Mouse (Mus musculus) neural tube, embryonic 10.5 days (tissue): ENCODE data around the gene Lhfpl5.
"Not testable (repeated sequence)": the region's sequence is repeated elsewhere in the genome, so short reads cannot be mapped to it uniquely, and the experiment has no call there.

ENCODE experiments used
- DNase-seq: peaks from one replicate; pipeline ENCODE4 v3.0.0-alpha.2; 2017; ENCODE audit warnings: low spot score; ENCODE audit errors: extremely low spot score

Lhfpl5 gene

DNA sequence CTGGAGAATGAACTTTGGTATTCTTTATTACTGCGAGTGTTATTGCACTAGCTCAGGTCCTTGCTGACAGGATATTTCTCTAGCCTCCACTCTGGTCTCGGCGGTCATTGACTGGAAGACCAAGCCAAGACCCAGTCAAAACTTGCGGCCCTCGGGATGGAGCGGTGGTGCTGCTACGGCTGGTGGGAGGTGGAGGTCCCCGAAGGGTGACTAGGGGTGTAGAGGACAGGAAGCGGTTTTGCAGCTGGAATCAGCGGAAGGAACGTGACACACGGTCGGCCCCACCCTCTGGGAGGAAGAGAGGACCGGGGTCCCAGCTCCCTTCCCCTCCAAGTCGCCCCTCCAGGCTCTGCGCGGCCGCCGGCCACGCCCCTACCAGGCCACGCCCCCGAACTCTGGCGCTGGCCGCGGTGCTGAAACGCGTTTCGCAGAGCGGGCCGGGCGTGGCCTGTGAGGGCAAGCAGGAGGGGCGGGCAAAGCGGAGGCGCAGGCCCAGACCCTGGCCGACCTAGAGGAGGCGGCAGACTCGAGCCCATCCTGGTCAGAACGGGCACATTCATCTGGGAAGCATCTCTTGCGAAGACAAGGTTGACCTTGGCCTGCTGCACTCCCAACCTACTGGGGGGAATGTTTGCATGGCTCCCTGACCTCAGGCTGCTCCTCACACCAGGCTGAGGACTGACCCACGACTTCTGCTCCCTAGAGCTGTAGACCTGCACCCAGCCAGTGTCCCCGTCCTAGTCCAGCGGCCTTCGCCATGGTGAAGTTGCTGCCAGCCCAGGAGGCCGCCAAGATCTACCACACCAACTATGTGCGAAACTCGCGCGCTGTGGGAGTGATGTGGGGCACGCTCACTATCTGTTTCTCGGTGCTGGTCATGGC, at the start of gene Lhfpl5:
Gene Lhfpl5 (plus strand): TSS at position 398 of the 882 bp plus-strand sequence.
- DNase-seq, result peak; percentile 87

- DNase-seq, result no peak
Observed at GRCm38 (mm10) chr17:28527184-28528042, 48.0 kb upstream of the Lhfpl5 start.

GRCm38 (mm10) chr17:28528043-28528351, 47.4 kb upstream of the Lhfpl5 start:
- DNase-seq, result peak; percentile 87

DNA sequence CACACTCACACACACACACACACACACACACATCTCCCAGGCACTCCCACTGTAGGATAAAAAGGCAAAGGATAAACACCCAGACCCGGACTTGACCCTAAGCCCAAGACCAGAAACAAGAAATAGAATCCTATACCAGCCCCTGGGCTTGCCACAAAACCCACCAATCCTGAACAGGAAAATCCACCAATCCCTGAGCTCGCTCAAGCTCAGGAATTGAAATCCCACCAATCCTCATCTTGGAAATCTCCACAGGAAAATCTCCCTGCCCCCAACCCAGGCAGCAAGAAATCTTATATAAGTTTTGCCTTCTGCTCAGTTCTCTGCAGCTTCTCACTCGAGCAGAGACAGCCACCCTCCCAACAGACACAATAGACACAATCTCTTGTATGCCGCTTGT, 46.3 kb upstream of the Lhfpl5 start:
- DNase-seq, result no peak

- DNase-seq, result no peak
Observed at GRCm38 (mm10) chr17:28530506-28530905, 44.9 kb upstream of the Lhfpl5 start, which contains the start of gene Armc12. Armc12 (plus strand) TSS chr17:28530806.

- peak; percentile 44 for DNase-seq
Observed at GRCm38 (mm10) chr17:28531946-28532345, 43.5 kb upstream of the Lhfpl5 start.

GRCm38 (mm10) chr17:28532557-28532956, 42.9 kb upstream of the Lhfpl5 start:
- no peak for DNase-seq

DNA sequence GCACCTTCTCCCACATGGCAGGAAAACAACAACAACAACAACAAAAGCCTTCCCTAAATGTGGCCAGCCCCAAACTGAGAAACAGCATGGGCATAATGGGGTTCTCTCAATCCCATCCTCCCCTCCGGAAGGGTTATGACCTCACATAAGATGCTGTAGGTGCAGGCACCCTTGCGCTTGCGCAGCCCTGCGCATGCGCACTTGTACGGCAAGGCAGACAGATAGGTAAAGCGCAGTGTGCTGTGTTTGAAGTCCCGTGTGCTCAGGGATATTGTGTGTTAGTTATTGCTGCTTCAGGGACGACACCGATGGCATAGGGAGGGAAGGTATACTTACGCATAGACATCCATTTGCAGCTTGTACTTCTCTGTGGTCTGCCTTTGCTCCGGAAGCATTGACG, 42.1 kb upstream of the Lhfpl5 start:
- DNase-seq, result no peak

- DNase-seq, result no peak
Observed at GRCm38 (mm10) chr17:28537881-28538280, 37.6 kb upstream of the Lhfpl5 start.

DNA sequence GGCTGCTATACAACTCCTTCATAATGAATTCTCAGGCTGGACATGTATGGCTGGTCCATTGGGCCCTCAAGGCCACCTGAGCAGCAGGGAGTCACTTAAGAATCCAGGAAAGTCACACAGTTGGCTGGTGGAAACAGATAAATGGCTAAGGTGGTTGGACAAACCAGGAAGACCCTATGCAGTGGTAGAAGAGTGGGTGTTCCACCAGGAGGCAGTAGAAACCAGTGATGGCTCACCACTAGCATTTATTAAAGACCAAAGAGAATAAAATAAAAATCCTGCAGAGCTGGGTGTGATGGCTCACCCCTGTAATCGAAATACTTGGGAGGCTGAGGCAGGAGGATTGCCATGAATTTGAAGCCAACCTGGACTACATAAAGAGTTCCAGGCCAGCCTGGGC, 28.5 kb upstream of the Lhfpl5 start:
- DNase-seq, result no peak

DNA sequence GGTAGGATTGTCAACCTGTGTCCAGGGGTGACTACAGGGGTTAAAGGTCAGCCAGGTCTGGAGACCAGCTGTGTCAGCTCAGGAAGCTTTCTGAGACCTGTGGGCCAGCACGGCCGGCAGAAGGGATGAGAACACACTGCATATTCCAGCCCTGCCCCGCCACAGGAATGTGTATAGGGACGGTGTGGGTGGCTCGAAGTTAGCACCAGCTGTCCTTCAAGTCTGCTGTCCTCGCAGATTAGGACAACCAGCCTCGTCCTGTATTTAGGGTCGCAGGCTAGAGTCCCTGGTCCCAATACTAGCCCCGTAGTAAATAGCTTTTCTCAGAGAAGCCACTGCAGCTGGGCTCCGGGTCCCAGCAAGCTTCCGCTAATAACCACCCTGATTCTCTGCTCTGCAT, 26.9 kb upstream of the Lhfpl5 start:
- no peak for DNase-seq

DNA sequence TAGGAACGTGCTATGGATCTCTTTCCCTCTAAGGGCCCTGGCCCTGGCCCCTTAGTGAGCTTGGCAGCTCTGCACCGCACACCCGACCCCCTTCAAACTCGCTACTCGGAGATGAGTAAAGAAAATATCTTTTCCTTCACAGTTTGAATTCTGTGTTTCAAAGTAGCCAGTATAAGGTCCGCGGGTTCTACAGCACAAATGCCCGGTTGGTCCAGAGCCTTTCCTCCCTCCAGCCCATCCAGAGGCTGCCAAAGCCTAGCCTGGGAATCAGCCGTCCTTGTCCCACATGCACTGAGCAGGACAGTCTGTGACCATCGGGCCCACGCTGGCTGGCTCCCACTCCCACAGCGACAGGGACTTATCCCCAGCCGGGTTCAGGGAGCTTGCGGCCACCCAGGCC, 26.3 kb upstream of the Lhfpl5 start, which contains the start of gene Clpsl2:
Gene Clpsl2 (plus strand): TSS at position 301 of the 400 bp plus-strand sequence.
- DNase-seq, result no peak

DNA sequence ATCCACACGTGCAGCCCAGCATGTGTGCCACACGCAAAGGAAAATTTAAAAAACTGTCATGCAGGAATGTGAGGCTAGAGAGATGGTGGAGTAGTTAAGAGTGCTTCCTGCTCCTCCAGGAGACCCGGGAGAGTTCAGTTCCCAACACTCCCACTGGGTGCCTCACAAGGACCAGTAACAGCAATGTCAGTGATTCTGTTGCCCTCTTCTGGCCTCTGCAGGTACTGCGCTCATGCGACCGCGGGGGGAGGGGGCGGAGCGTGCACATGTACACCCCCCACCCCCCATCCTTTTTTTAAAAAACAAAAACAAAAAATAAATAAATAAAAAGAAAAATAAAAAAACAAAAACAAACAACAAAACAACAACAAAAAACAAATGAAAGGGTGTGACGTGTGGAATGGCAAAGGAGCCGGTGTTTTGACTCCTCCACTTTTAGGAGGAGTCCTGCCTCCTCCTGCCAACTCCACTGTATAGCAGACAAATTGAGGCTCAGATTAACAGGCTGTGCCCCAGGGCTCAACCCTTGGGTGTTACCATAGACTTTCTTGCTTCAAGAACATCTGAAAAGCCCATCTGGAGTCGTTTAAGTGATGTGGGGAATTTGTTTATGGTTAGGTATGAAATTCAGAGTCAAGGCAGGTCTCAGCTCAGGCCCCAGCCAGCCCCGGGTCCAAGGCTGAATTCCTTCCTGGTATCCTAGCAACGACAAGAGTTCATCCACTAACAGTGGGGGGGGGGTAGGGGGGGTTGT, 22.2 kb upstream of the Lhfpl5 start:
- peak; percentile 84 for DNase-seq

DNA sequence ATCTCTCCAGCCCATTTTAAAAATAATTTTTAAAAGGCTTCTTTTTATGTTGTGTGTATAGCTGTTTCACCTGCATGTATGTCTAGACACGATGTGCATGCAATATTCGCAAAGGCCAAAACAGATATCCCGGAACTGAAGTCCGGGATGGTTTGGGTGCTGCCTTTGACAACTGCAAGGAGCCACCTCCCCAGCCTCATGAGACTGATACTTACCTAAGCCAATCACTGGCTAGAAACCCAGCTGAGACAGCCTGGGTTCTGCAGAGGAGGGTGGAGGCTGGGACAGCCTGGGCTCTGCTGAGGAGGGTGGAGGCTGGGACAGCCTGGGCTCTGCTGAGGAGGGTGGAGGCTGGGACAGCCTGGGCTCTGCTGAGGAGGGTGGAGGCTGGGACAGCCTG, 21.4 kb upstream of the Lhfpl5 start:
- not testable (repeated sequence) for DNase-seq

- peak; percentile 26 for DNase-seq
Observed at GRCm38 (mm10) chr17:28556635-28557396, 18.6 kb upstream of the Lhfpl5 start.

DNA sequence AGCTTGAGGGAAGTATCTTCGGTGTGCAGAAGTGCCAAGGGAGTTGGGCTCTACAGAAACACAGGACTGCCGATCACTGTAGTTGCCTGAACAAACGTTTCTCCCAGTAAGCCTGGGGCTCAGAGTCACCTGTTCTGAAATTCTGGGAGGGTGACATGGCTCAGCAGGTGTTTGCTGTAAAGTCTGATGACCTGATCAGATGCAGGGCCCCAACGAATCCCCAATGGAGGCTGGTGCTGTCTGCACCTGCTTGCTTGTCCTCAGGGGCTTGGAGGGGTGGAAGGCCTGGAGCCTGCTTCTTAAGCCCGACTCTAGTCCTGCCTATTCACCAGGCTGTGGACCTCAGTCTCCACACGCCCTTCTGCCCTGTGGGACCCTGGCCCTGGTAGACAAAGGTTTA, 17.7 kb upstream of the Lhfpl5 start:
- no peak for DNase-seq

DNA sequence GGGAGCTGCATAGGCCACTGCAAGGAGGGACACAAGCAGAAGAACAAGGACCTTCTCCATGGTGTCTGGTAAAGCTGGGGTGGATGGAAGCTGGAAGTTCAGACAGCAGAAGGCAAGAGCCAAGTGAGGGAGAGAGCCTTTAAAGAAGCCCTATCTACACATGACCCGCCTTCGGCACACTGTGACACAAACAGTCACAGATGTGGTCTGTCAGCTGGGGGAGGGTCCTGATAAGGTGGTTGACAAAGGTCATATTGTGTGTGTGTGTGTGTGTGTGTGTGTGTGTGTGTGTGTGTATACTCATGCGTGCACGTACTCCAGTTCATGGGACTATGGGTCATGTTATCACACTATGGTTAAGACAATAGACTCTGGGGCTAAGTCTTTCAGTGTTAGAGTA, 14.8 kb upstream of the Lhfpl5 start, which contains the start of gene Clps:
Gene Clps (minus strand): TSS at position 169 of the 400 bp plus-strand sequence.
- no peak for DNase-seq

- no peak for DNase-seq
Observed at GRCm38 (mm10) chr17:28561613-28562012, 13.8 kb upstream of the Lhfpl5 start.

DNA sequence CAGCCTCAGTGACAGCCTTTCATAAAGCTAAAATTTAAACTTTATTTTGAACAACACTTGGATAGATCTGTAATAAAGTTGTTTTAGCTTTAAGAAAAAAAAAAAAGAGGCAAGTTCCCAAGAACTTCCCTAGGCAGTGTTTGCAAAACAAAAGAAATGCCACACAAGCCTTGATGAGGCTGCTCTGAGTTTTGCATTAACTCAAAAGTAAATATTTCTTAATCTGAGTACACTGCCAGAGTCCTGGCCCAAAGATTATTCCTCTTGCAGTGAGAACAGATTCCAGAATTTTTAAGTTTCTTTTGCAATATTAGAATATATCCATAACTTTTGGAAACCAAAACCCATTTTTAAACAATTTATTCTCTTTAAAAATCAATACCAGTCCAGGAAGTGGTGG, 10.3 kb upstream of the Lhfpl5 start:
- no peak for DNase-seq

- DNase-seq, result no peak
Observed at GRCm38 (mm10) chr17:28567541-28567940, 7.9 kb upstream of the Lhfpl5 start.

DNA sequence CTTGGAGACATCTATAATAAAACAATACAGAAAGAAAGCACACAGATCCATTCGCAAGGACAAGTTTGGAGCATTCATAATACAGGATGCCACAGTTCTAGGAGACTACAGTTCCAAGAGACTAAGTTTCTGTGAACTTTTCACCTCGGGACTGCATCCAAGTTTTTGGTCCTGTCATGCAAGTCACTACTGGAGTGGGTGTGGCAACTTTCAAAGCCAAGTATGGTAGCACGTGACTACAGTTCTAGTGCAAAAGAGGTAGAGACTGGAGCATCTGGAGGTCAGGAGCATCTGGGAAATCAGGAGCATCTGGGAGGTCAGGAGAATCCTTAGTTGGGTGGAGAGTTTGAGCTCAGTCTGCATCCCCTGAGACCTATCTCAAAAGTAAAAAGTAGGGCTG, 3.6 kb upstream of the Lhfpl5 start:
- no peak for DNase-seq
